Mouse (Mus musculus) C2C12 (cell line): ENCODE measurements at regions not wholly inside any gene's neighbourhood (a gene's known extent, or its start where the extent isn't known, plus 50 kb on each side); places are given as distances from the start of the nearest gene placed in this dataset.

ENCODE experiments used
- CTCF ChIP-seq: IDR thresholded peaks from one replicate; pipeline ENCODE4 v1.5.1; 2011; ENCODE audit not compliant: control insufficient read depth, insufficient read depth, insufficient read length
- FOSL1 ChIP-seq: IDR thresholded peaks from one replicate; pipeline ENCODE4 v1.8.0; 2011; ENCODE audit warnings: mild to moderate bottlenecking, low read length; ENCODE audit not compliant: poor library complexity, insufficient read depth, severe bottlenecking
- MAX ChIP-seq: IDR thresholded peaks from one replicate; pipeline ENCODE4 v1.6.1; 2011; ENCODE audit warnings: mild to moderate bottlenecking, control low read depth
- MYOD1 ChIP-seq: IDR thresholded peaks from one replicate; pipeline ENCODE4 v1.6.1; 2011; ENCODE audit warnings: low read depth; ENCODE audit not compliant: control insufficient read depth, insufficient read length

- TF ChIP-seq FOSL1 (no peak), CTCF (no peak), MYOD1 (no peak), MAX (no peak)
These were observed 197.9 kb upstream of the Cep162 start for GRCm38 (mm10) chr9:87453261-87453660.
